Mouse (Mus musculus): Measurements from ENCODE around the gene Rif1. TPM values are rescaled to one million over a fixed set of nuclear protein-coding genes. Genes with fewer than 3 reads are reported as not detected.
A peak's percentile ranks its signal among the peaks of the same experiment; 100 is the strongest.
"Not testable (repeated sequence)": the region's sequence is repeated elsewhere in the genome, so short reads cannot be mapped to it uniquely, and the experiment has no call there.

Gene Rif1
- polyA plus RNA-seq, 1 experiment: 4.9 TPM

DNA sequence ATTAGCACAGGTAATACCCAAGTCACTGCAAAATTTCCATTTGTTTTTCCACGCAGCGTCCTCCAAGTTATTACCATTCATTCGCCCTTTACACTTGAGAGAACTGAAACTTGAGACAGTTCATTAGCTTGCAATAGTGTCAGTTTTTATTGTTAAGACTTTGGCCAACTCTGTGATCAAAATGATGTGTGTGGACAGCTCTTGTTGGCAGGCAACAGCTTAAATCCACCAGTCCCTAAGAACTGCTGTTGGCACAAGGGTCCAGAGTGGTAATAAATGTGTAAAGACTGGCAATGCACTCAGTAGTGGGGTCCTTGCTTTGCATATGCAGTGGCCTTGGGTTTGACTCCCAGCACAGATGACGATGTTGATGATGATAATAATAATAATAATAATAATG lies 20.3 kb upstream of the Rif1 start:
- Histone ChIP-seq H3K27ac (replicated peaks; ENCODE audit: low read depth, low read length) (no peak overlapping the region), H3K4me3 (ENCODE audit: insufficient read depth, low read depth, low read length) (no peak overlapping the region), H3K4me1 (ENCODE audit: control insufficient read depth, insufficient read depth, insufficient read length, low read length) (no peaks in the 10 kb centered on the region)

DNA sequence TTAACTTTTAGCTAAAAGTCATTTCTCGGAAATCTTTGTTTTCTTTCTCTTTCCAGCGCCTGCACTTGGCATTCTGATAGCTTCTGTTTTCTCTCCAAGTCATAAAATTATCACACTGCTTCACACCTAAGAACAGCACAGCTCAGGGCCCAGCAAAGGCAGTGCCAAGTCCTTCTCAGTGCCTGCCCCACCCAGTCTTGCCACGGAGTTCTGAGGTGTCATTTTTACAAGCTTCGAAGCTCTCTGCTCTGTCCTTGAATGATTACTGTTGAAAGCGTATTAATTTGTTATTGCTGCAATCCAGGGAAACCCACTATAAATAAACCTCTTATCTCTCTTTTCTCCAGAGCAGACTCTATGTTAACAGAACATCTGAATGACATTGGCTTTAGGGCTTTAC lies 19.1 kb upstream of the Rif1 start:
- Histone ChIP-seq H3K4me1 (ENCODE audit: control insufficient read depth, insufficient read depth, insufficient read length, low read length) (no peaks in the 10 kb centered on the region), H3K27ac (replicated peaks; ENCODE audit: low read depth, low read length) (no peak overlapping the region), H3K4me3 (ENCODE audit: insufficient read depth, low read depth, low read length) (no peak overlapping the region)

DNA sequence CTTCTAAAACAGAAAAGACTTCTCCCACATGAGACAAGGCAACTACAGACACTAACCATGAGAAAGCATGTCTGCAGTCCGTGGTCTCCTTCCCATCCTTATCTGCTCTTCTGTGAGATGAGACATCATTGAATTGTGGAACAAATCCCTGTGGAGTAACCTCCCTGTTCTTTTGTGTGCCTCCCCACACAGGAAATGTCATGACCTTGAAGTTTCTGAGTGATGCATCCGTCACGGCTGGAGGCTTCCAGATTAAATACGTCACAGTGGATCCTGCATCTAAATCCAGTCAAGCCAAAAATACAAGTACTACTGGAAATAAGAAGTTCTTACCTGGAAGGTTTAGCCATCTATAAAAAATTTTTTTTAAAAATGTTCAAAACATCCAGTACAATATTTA lies 17.0 kb upstream of the Rif1 start:
- Histone ChIP-seq H3K4me3 (ENCODE audit: insufficient read depth, low read depth, low read length) (no peak overlapping the region), H3K27ac (replicated peaks; ENCODE audit: low read depth, low read length) (no peak overlapping the region), H3K4me1 (ENCODE audit: control insufficient read depth, insufficient read depth, insufficient read length, low read length) (no peaks in the 10 kb centered on the region)

DNA sequence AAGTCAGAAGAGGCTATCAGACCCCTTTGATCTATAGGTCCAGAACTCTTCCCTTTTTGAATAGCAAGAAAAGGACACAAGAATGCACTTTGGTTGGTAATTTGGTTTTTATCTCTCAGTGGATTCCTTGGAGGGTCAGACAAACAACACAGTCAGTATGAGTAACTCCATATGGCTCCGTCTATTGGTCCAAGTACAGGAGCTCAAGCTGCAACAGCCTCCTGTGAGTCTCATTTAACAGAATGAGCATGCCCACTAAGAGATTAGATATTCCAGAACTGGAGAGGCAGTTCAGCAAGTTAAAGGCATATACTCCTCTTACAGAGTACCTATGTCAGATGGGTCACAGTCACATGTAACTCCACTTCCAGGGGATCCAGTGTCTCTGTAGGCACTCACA lies 15.5 kb upstream of the Rif1 start:
- Histone ChIP-seq H3K27ac (replicated peaks; ENCODE audit: low read depth, low read length) (no peak overlapping the region), H3K4me3 (ENCODE audit: insufficient read depth, low read depth, low read length) (no peak overlapping the region), H3K4me1 (ENCODE audit: control insufficient read depth, insufficient read depth, insufficient read length, low read length) (no peaks in the 10 kb centered on the region)

DNA sequence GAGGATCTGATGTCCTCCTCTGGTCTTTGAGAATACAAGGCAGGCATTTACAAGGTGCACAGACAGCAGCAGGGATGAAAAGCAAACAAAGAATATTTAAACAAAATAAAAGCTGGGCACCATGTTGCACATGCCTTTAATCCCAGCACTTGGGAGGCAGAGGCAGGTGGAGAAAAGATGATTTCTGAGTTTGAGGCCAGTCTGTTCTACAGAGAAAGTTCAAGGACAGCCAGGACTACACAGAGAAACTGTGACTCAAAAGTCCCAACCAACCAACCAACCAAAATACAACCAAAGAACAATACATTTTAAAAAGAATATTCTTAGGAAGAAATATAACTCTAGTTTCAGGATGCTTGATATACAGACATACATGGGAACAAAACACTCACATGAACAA lies 15.0 kb upstream of the Rif1 start:
- Histone ChIP-seq H3K4me3 (ENCODE audit: insufficient read depth, low read depth, low read length) (no peak overlapping the region), H3K4me1 (ENCODE audit: control insufficient read depth, insufficient read depth, insufficient read length, low read length) (no peaks in the 10 kb centered on the region)

DNA sequence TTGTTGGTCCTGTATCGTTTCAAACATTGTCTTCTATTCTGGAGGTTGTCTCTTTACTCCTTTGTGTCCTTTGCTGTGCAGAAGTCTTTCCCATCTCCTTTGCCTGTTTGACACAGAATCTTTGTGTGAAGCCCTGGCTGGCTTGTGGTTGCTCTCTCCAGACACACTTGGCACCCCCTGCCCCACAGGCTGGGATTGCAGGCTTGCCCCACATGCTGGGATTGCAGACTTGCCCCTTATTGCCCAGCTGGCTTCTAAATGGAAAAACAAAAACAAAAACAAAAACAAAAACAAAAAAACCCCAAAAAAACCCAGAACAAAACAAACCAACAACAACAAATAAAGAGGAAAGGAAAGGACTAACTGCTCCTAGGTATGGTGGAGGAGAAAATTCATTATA lies 4.0 kb upstream of the Rif1 start:
- Histone ChIP-seq H3K4me3 (ENCODE audit: insufficient read depth, low read depth, low read length) (no peak overlapping the region), H3K4me1 (ENCODE audit: control insufficient read depth, insufficient read depth, insufficient read length, low read length) (no peaks in the 10 kb centered on the region), H3K27ac (replicated peaks; ENCODE audit: low read depth, low read length) (no peak overlapping the region)

More for the DNA sequence above, 15.0 kb upstream of the Rif1 start:
- no peak overlapping the region for H3K27ac ChIP-seq (replicated peaks; ENCODE audit: low read depth, low read length)

DNA sequence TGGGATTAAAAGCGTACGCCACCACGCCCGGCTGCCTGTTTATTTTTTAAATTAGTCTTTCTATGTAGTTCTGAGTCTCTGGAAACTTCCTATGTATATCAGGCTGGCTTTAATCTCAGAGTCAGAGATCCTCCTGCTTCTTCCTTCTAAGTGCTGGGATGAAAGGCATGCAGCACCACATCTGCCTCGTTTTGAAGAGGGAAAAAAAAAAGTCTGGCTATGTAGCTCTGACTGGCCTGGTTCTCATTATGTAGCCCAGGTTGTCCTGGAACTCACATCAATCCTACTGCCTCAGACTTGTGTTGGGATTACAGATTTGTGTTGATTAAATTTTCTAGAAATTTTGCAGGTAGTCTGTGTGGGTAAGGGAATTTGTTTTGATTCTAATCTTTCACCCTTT lies 1.8 kb upstream of the Rif1 start:
- Histone ChIP-seq H3K27ac (replicated peaks; ENCODE audit: low read depth, low read length) (no peak overlapping the region), H3K4me3 (ENCODE audit: insufficient read depth, low read depth, low read length) (no peak overlapping the region), H3K4me1 (ENCODE audit: control insufficient read depth, insufficient read depth, insufficient read length, low read length) (no peaks in the 10 kb centered on the region; the same call in 1 of the 2 replicates)

DNA sequence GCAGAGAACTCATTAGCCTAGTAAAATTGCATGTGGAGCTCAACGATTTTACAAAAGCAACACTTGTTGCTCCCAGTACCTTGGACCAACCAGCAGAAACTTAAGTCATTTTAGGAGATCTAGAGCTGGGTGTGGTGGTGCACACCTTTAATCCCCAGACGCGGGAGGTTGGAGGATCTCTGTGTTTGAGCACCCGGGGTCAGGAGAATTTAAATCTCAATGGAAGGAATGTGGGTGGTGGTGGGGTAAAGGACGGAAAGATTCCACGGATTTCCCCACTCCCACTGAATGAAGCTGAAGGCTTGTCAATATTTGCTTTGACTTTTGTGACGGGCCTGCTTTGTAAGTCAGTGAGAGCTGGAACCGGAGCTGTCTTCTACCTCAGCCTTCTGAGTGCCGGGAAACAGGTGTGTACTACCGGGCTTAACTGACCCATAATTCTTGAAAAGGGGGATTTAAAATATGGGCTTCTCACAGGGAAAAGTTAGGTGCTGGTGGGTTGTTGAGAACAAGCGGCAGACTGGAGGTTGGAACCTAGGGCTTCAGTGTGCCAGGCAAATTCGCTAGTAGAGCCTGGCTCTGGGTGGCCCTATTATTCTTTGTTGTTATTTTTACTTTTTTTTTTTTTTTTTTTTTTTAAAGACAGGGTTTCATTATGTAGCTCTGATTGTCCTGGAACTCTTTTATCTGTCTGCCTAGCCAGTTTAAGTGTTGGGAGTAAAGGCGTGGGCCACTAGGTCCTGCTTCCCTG lies 1.2 kb upstream of the Rif1 start:
- H3K27ac ChIP-seq (replicated peaks; ENCODE audit: low read depth, low read length): no peak overlapping the region
- H3K4me1 ChIP-seq (ENCODE audit: control insufficient read depth, insufficient read depth, insufficient read length, low read length): no peaks in the 10 kb centered on the region; the same call in 1 of the 2 replicates
- H3K4me3 ChIP-seq (ENCODE audit: insufficient read depth, low read depth, low read length): no peak overlapping the region

DNA sequence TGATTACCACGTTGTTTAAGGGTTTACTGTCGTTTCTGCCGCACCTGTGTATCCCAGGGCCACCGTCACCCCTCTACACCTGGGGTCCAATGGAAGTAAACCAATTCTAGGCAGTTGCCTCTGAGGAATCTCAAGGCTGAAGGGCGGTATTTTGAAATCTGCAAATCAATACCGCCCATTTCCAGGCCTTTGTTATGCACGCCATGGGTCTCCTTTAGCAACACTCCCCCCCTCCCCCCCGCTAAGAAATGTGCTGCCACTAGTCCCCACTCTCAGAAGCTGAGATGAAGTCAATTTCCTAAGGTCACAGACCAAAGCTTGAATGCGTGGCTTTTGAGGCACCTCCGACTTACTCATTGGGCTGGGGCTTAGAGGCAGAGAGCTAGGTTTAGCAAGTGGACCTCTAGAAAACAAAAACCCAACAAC lies 554 bp upstream of the Rif1 start:
- Histone ChIP-seq H3K4me3 (ENCODE audit: insufficient read depth, low read depth, low read length) (peak overlapping the region; percentile 100), H3K27ac (replicated peaks; ENCODE audit: low read depth, low read length) (no peak overlapping the region)

DNA sequence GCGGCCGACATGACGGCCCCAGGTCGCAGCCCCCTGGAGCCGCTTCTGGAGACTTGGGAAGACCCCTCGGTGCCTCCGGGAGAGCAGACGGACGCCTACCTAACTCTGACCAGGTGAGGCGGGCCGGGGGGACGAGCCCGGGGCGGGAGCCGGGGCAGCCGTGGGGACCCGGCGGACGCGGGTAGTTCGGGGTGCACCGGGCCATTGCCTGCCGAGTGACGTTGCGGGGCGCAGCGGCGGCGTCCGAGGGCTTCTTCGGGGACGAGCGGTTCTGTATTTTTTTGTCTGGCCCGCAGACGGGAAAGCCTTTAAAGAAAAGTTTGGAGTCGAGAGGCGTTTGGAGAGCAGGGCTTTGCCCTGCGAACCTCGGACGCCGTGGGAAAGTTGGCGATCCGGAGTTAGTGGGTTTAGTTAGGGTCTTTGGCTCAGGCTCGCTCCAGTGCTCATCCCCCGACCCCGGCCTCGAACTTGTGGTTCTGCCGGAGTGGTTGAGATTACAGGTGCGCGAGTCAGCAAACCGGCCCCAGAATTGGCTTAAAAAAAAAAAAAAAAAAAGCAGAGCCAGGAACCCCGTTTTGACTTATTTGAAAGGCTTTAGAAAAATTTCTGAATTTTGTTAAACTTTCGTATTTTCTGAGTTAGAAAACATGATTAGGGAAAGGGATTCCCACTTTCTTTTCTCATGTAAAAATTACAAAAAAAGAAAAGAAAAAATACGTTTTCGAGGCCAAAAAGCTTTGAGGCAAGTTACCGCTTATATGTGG lies 691 bp downstream of the Rif1 start:
- Histone ChIP-seq H3K27ac (replicated peaks; ENCODE audit: low read depth, low read length) (no peak overlapping the region), H3K4me3 (ENCODE audit: insufficient read depth, low read depth, low read length) (peak overlapping the region; percentile 100), H3K4me1 (ENCODE audit: control insufficient read depth, insufficient read depth, insufficient read length, low read length) (no peaks in the 10 kb centered on the region; the same call in 1 of the 2 replicates)

More for the DNA sequence above, 554 bp upstream of the Rif1 start:
- H3K4me1 ChIP-seq (ENCODE audit: control insufficient read depth, insufficient read depth, insufficient read length, low read length): no peaks in the 10 kb centered on the region; the same call in 1 of the 2 replicates

DNA sequence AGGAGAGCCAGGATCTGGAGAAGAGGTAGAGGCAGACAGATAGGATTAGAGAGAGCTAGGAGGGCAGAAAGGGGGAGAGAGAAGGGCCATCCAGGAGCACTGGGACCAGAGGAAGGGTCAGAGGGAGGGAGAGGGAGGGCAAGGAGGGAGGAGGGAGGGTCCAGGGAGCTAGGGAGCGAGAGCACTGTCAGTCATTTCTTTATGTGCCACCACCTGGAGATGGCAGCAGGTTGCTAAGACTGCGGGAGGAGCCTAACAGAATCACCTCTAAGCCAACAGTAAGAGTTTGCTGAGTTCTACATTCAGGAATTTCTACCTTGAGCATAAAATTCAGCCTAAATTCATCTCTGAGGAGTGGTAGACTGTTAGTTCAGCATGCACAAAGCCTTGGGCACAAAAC lies 6.0 kb downstream of the Rif1 start:
- Histone ChIP-seq H3K4me3 (ENCODE audit: insufficient read depth, low read depth, low read length) (no peak overlapping the region), H3K4me1 (ENCODE audit: control insufficient read depth, insufficient read depth, insufficient read length, low read length) (no peaks in the 10 kb centered on the region; the same call in 1 of the 2 replicates), H3K27ac (replicated peaks; ENCODE audit: low read depth, low read length) (no peak overlapping the region)

DNA sequence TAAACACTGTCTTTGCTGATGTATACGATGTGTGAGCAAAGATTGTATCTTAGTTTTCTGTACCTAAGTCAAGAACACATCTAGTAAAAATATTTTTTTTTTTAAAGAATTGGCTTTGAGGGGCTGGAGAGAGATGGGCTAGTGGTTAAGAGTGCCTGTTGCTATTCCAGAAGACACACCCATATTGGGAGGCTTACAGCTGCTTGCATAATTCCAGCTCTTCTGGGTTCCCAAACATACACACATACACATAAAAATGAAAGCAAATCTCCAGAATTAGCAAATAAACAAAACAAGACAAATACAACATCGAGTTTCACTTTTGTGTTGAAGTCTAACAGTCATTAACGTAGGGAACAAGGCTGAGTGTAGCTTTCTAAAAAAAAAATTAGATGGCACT lies 11.4 kb downstream of the Rif1 start:
- H3K27ac ChIP-seq (replicated peaks; ENCODE audit: low read depth, low read length): no peak overlapping the region
- no peak overlapping the region for H3K4me3 ChIP-seq (ENCODE audit: insufficient read depth, low read depth, low read length)
- H3K4me1 ChIP-seq (ENCODE audit: control insufficient read depth, insufficient read depth, insufficient read length, low read length): no peaks in the 10 kb centered on the region; the same call in 1 of the 2 replicates

DNA sequence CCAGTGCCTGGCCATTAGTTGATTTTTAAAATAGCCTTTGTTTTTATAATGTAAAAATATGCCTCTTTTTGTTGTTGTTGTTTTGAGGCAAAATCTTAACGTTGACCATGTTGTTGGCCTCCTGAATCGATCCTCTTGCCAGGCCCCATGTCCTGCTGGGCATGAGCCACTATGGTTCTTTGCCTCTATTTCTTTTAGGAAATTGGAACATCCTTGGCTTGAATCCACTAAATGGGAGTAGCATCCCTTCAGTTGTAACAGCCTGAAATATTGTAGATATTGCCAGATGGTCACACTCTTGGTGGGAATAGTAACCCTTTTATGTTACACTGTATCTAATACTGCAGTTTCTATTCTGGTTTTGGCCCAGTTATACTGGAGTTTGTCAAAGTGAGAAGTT lies 11.9 kb downstream of the Rif1 start:
- no peaks in the 10 kb centered on the region; the same call in 1 of the 2 replicates for H3K4me1 ChIP-seq (ENCODE audit: control insufficient read depth, insufficient read depth, insufficient read length, low read length)
- no peak overlapping the region for H3K4me3 ChIP-seq (ENCODE audit: insufficient read depth, low read depth, low read length)
- no peak overlapping the region for H3K27ac ChIP-seq (replicated peaks; ENCODE audit: low read depth, low read length)

DNA sequence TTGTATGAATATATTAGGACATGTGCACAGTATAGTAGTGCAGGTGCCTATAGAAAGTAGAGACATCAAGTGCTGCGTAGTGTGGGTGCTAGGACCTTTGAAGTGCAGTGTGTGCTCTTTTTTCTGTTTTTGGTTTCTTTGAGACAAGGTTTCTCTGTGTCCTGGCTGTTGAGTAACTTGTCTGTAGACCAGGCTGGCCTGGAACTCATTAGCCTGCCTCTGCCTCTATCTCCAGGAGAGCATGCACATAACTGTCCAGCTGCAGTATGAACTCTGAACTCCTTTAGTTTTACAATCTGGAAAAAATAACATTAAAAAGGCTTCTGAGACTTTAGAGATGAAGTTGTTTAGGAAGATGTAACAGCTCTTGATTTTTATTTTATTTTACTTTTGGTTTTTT lies 41.5 kb downstream of the Rif1 start:
- Histone ChIP-seq H3K4me1 (ENCODE audit: control insufficient read depth, insufficient read depth, insufficient read length, low read length) (no peaks in the 10 kb centered on the region), H3K4me3 (ENCODE audit: insufficient read depth, low read depth, low read length) (no peak overlapping the region), H3K27ac (replicated peaks; ENCODE audit: low read depth, low read length) (no peak overlapping the region)

DNA sequence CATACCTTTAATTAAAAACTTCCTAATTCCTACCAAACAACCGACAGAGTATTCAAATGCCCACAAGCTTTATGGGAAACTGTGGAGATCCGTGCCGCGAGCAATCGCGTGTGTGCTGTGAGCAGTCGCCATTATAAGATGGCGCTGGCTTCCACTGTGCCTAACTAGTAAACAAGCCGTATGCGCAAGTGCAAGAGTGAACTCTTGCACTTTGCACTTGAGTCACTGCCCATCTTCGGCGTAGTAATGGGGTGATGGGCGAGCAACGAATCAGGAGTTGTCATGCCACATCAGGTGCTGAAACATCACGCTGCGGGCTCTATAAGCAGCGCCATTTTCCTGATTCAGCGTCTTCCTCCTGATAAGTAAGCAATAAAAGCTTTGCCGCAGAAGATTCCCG lies 58.7 kb downstream of the Rif1 start:
- not testable (repeated sequence) for H3K27ac ChIP-seq (replicated peaks; ENCODE audit: low read depth, low read length); H3K4me3 ChIP-seq (ENCODE audit: insufficient read depth, low read depth, low read length); H3K4me1 ChIP-seq (ENCODE audit: control insufficient read depth, insufficient read depth, insufficient read length, low read length)

DNA sequence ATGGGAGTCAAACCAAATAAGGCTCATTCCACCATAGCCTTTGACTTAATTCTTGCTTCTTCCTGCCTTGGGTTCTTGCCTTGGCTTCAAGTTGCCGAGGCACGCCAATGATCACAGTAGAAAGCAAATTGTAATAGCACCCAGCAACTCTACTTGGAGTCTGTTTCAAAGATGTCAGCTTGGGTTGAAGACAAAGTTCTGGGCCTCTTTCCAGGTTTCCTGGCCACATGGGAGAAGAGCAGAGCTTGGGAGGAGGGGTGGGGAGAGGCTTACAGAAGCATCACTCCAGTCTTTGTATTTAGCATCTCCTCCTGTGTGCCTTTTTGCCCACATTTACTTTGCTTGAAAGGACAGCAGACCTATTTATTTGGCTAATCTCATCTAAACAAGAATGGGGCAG lies 60.7 kb downstream of the Rif1 start:
- H3K27ac ChIP-seq (replicated peaks; ENCODE audit: low read depth, low read length): no peak overlapping the region
- no peak overlapping the region for H3K4me3 ChIP-seq (ENCODE audit: insufficient read depth, low read depth, low read length)
- no peaks in the 10 kb centered on the region for H3K4me1 ChIP-seq (ENCODE audit: control insufficient read depth, insufficient read depth, insufficient read length, low read length)
